Mouse (Mus musculus) cortical plate, adult 2 months (tissue): ENCODE measurements around the gene Upk1b. TPM values are rescaled to one million over a fixed set of nuclear protein-coding genes. Genes with fewer than 3 reads are reported as not detected.

Experiments
- H3K27ac ChIP-seq: fragments of 200-500 bp; 2 replicates; pipeline ENCODE4 v1.5.1; 2012; ENCODE audit warnings: low read length, control low read depth, inconsistent platforms; ENCODE audit not compliant: insufficient read depth
- H3K4me1 ChIP-seq: fragments of 200-500 bp; 2 replicates; pipeline ENCODE4 v1.6.1; 2011; ENCODE audit warnings: low read length; ENCODE audit not compliant: control insufficient read depth, insufficient read depth
- H3K4me3 ChIP-seq: fragments of 200-500 bp; 2 replicates; pipeline ENCODE4 v1.5.1; 2011; ENCODE audit warnings: mild to moderate bottlenecking, low read length, control low read depth; ENCODE audit not compliant: insufficient read depth
- CTCF ChIP-seq: fragments of 200-500 bp; IDR thresholded peaks from 2 replicates; pipeline ENCODE4 v1.5.1; 2011; ENCODE audit warnings: mild to moderate bottlenecking, control low read depth, low read length; ENCODE audit not compliant: insufficient read depth; ENCODE audit errors: extremely low read depth
- POLR2A ChIP-seq: fragments of 200-500 bp; IDR thresholded peaks from 2 replicates; pipeline ENCODE4 v1.6.1; 2011; ENCODE audit warnings: mild to moderate bottlenecking, low read length, control low read depth; ENCODE audit not compliant: insufficient read depth; ENCODE audit errors: extremely low read depth
- polyA plus RNA-seq: library from polyadenylated mRNA; depleted of rRNA; stranded (reverse); fragments of >200 nt; gene quantifications from 2 replicates; pipeline ENCODE4 v1.2.3, GENCODE M21; 2012

Gene Upk1b
- polyA plus RNA-seq, 1 experiment = 2.3 TPM

DNA sequence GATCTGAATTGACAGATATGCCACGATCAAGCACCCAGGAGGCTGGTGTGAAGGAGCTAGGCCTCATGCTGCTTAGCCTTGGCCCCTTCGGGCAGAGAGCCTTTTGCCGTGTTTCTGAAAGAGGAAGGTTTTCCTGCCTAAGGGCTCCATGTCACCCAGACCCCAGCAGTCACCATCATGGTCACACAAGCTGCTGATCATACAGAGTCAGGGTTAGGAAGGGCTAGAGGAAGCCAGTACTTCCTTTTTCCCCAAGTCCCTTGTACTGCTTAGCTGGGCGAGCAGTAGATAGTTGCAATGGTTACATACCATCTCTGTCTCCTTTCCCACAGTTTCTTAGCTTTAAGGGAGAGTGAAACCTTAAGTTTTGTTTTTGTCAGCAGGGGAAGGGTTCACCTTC, 36.6 kb downstream of the Upk1b start:
- Histone ChIP-seq H3K27ac (no peak overlapping the region), H3K4me3 (no peak overlapping the region), H3K4me1 (no peaks in the 10 kb centered on the region)
- TF ChIP-seq CTCF = no peak

DNA sequence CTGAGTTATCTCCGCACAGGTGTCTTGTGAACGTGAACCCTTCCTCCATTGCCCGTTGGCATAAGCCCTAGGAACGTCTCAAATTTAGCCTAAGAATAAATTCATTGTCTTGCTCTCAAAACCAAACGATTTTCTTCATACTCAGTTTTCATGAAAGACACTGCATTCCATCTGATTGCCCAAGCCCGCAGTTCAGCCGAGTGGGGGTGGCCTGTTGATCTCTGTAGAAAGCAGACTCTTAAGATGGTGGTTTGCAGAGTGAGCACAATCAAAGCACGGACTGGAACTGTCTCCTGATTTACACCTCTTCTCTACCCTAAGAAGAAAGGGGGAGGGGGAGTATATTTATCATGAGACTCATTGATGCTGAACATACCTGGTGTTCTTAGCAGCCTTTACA, 37.7 kb downstream of the Upk1b start:
- H3K27ac ChIP-seq = no peak overlapping the region
- TF ChIP-seq POLR2A = no peak
- TF ChIP-seq CTCF = no peak
- no peak overlapping the region for H3K4me3 ChIP-seq
- H3K4me1 ChIP-seq = no peaks in the 10 kb centered on the region

DNA sequence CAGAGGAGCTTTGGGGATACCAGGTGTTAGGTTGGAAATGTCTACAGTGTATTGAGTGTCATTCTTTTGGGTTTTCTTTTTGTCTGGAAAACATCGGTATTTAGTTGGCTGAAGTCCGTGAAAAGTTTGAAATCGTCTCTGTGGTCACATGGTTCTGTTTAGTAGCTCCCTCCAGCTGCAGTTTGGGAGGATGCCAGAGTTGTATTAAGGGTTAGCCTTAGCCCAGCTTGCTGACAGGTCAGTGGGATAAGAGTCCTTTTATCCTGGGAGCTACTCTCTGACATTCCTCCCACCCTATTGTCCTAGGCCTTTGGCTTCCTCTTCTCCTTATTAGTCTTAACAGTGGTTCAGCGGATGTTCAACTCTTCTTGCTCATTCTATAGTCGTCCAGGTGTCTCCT, 38.2 kb downstream of the Upk1b start:
- Histone ChIP-seq H3K4me3 (no peak overlapping the region), H3K4me1 (no peaks in the 10 kb centered on the region), H3K27ac (no peak overlapping the region)
- TF ChIP-seq POLR2A (no peak), CTCF (no peak)

DNA sequence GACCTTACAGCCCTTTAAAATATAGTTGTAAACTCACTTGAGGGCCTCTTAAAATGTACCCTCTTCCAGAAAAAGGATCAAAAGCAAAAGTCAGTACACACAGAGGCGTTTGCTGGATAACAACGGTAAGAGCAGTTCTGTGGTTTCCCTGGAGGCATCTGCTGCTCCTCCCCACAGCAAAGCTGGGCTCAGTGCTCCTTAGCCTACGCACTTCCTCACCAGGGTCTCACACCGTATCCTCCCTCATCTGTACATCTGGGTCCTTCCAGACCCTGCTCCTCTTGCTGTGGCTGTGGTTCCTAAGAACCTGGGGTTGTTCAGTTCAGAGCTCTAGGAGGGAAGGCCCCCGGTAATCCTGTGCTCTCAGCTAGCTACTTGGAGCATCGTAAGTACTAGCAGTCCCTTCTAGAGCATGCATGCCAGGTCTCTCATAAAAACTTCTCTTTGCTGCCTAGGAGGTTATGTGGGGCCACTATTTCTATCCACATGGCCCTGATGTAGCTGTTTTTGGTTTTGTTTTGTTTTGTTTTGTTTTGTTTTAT, 39.2 kb downstream of the Upk1b start:
- H3K4me1 ChIP-seq = no peaks in the 10 kb centered on the region
- no peak overlapping the region for H3K27ac ChIP-seq
- H3K4me3 ChIP-seq = no peak overlapping the region
- no peak for TF ChIP-seq CTCF
- no peak for TF ChIP-seq POLR2A

DNA sequence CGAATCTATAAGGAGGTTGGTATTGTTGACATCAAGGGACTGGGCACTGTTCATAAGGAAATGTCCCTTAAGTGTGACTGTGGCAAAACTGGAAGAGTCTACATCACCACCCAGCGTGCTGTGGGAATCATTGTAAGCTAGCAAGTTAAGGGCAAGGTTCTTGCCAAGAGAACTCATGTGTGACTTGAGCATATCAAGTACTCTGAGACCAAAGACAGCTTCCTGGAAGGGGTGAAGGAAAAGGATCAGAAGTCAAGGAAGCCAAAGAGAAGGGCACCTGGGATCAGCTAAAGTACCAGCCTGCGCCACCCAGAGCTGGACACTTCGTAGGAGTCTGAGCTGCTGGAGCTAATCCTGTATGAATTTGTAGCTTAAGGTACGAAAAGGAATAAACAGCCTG, 39.9 kb downstream of the Upk1b start:
- TF ChIP-seq CTCF (no peak), POLR2A (no peak)
- no peak overlapping the region for H3K27ac ChIP-seq
- no peak overlapping the region for H3K4me3 ChIP-seq
- H3K4me1 ChIP-seq = no peaks in the 10 kb centered on the region

DNA sequence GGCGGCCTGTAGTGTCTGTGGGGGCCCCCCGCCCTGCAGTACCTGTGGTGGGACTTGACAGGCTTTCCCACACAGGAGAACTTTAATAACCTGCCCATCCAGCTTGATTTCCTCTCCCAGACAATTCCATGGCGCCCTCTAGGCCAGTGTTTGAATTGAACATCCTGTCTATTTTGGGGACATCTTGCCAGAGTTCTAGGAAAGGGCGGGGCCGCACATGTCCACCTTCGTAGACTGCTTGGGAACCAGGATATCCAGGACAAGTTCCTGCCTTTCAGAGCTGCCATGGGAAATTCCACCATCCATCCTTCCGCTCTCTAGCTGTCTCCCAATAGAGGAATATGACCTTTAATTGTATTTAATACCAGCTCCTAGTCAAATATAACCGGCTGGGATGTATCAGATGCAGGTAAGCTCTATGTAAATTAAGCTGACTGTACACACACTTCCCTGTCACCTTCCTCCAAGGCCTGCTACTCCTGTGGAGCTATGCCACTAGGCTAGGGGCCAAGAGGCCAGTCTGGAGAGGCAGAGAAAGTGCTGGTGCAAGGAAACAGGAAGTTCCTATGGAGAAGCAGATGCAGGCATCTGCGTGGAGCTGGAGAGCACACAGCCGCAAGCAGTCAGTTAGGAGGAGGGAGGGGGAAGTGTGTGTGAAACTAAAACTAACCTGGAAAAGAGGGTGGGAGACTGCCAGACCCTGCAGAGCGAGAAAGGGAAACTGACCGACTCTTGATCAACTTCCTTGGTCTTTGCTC, 41.8 kb downstream of the Upk1b start:
- no peaks in the 10 kb centered on the region for H3K4me1 ChIP-seq
- H3K27ac ChIP-seq = no peak overlapping the region
- no peak overlapping the region for H3K4me3 ChIP-seq
- TF ChIP-seq POLR2A = no peak

DNA sequence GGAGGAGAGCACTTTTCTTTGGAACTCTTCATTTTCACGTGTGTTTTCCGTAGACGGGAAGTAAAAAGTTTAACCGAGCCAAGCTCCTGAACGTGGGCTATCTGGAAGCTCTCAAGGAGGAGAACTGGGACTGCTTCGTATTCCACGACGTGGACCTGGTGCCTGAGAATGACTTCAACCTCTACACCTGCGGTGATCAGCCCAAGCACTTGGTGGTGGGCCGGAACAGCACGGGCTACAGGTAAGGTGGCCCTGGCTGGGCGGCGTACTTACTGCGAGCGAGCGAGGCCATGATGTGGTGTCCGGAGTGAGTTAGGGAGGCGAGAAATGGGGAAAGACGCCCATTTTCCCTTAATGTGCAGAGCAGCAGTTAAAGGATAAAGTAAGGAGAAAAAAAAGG, 42.5 kb downstream of the Upk1b start:
- Histone ChIP-seq H3K27ac (no peak overlapping the region), H3K4me1 (no peaks in the 10 kb centered on the region), H3K4me3 (no peak overlapping the region)
- no peak for TF ChIP-seq POLR2A
- no peak for TF ChIP-seq CTCF

DNA sequence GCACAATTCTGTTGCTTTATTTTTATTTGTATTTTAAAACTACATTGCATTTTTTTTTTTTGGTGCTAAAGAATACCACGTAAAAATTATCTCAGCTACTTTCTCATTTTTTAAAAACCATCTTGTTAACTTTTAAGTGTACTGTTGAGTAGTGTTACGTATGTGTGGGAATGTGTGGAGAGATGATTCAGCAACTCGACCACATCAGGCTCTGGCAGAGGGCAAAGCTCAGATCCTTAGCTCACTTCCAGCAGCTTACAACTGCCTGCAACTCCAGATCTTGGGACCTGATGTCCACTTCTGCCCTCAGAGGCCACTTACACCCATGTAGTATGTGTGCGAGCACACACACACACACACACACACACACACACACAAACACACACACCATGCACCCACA, 43.6 kb downstream of the Upk1b start:
- Histone ChIP-seq H3K4me3 (no peak overlapping the region), H3K4me1 (no peaks in the 10 kb centered on the region), H3K27ac (no peak overlapping the region)
- TF ChIP-seq POLR2A (no peak), CTCF (no peak)

DNA sequence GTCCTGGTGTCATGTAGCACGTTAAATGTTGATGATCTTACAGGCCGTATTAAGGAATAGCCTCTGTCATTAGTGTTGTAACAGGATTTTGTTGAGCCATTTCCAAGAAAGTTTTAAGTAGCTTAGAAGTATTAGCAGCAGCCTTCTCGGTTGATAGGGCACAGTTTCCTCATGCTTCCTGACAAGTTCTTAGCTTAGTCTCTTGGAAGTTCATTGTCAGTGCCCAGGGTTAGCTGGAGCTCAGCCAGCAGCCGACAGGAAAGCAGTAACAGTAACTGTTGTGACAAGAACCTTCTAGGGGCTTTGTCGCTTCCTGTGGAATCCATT, 44.0 kb downstream of the Upk1b start:
- TF ChIP-seq CTCF (no peak), POLR2A (no peak)
- no peaks in the 10 kb centered on the region for H3K4me1 ChIP-seq

DNA sequence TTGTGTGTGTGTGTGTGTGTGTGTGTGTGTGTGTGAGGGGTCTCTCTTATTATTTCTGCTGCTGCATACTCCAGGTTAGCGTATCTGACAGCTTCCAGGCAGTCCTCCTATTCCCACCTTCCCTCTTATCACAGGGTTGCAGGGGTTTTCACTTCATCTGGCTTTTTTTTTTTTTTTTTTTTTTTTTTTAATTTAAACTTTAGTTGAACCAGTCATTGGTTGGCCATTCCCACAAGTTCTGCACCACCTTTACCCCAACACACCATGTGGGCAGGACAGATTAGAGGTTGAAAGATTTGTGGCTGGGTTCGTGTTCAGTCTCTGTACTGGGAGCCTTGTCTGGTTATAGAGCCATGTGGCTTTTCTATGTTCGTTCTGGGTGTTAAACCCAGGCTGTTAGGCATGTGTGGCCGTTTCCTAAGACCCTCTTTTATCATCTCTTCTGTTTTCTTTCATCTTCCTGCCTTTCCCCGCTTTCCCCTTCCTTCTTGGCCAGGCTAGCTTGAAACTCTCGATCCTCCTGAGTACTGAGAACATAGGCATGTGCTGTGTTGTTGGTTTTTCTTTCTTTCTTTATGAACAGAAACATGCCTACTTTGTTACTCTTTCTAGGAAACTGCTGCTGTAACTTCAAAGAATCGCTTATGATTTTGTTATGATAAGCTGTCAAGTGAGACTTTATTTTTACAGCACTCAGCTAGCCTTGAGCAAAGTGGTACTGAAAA, 44.5 kb downstream of the Upk1b start:
- Histone ChIP-seq H3K4me1 (no peaks in the 10 kb centered on the region), H3K27ac (no peak overlapping the region), H3K4me3 (no peak overlapping the region)
- no peak for TF ChIP-seq CTCF
- no peak for TF ChIP-seq POLR2A

More for the DNA sequence above, 44.0 kb downstream of the Upk1b start:
- Histone ChIP-seq H3K4me3 (no peak overlapping the region), H3K27ac (no peak overlapping the region)
